Mouse (Mus musculus): Measurements from ENCODE around the gene Lst1.

GRCm38 (mm10) chr17:35225456-35225855 is 37.2 kb upstream of the Lst1 start:
- TF ChIP-seq GATA1 (IDR thresholded peaks at IDR 0.05; ENCODE audit: borderline replicate concordance, low read length), result no peak
- no peak for TF ChIP-seq FLI1 (IDR thresholded peaks at IDR 0.05; ENCODE audit: low read length)

All from megakaryocyte, embryonic 14.5 days (primary cell).